Mouse (Mus musculus): ENCODE data around the gene Slc1a4.

GRCm38 (mm10) chr11:20324006-20324405 lies 8.5 kb downstream of the Slc1a4 start:
- TF ChIP-seq CTCF (IDR thresholded peaks at IDR 0.05; ENCODE audit: borderline replicate concordance, extremely low read depth, insufficient read depth, insufficient read length), result no peak
- TF ChIP-seq POLR2A (IDR thresholded peaks at IDR 0.05; ENCODE audit: borderline replicate concordance, extremely low read depth, insufficient read depth, insufficient read length, poor library complexity, severe bottlenecking), result no peak

All from brain, embryonic 14.5 days (tissue).